Mouse (Mus musculus) brain, adult 2 months (tissue): ENCODE measurements around the gene Rnps1.

Experiments used
- DNase-seq: peaks from one replicate; pipeline ENCODE4 v3.0.0; 2011; ENCODE audit warnings: low read depth, low spot score

Gene Rnps1

DNA sequence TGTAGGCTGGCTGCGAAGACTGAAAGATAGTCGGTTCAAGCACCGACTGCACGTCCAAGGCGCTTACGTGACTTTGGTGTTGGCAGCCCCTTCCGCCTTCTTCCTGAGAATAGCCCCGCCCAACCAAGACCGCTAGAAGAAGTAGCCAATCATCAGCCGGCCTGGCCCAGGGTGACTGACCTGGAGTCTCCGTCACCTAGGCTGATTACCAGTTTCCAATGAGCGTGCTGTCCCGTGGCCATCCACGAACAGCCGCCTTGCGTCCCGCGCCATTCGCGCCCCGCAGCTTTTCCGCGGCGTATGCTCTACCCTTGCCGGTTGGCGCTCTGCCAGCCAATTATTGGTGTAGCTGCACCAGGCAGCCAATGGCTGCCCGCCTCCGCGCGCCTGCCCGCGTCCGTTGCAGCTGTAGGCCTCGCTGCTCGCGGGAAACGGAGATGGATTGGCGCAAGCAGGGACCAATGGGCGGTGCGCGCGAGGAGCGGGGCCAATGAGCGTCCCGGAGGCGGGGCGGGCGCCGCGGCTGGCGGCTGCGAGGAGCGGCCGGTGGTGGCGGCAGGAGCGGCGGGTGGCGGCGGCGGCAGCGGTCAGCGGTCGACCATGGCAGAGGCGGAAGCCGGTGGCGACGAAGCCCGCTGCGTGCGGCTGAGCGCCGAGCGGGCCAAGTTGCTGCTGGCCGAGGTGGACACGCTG lies 55.7 kb downstream of the Rnps1 start, which contains the start of the genes E4f1 and Pgp:
Gene E4f1 (minus strand): TSS at position 404 of the 693 bp plus-strand sequence.
Gene Pgp (plus strand): TSS at position 483 of the 693 bp plus-strand sequence.
- DNase-seq = peak; percentile 100

DNA sequence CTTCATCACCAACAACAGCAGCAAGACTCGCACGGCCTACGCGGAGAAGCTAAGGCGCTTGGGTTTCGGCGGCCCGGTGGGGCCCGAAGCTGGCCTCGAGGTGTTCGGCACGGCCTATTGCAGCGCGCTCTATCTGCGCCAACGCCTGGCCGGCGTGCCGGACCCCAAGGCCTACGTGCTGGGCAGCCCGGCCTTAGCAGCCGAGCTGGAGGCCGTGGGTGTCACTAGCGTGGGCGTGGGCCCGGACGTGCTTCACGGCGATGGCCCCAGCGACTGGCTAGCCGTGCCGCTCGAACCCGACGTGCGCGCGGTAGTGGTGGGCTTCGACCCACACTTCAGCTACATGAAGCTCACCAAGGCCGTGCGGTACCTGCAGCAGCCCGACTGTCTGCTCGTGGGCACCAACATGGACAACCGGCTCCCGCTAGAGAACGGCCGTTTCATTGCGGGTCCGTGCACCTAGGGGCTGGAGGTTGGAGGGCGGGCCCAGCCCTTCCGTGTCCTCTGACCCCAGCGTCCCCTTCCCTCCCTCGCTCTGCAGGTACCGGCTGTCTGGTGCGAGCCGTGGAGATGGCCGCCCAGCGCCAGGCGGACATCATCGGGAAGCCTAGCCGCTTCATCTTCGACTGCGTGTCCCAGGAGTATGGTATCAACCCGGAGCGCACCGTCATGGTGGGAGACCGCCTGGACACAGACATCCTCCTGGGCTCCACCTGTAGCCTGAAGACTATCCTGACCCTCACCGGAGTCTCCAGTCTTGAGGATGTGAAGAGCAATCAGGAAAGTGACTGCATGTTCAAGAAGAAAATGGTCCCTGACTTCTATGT lies 56.5 kb downstream of the Rnps1 start:
- peak; percentile 66 for DNase-seq

DNA sequence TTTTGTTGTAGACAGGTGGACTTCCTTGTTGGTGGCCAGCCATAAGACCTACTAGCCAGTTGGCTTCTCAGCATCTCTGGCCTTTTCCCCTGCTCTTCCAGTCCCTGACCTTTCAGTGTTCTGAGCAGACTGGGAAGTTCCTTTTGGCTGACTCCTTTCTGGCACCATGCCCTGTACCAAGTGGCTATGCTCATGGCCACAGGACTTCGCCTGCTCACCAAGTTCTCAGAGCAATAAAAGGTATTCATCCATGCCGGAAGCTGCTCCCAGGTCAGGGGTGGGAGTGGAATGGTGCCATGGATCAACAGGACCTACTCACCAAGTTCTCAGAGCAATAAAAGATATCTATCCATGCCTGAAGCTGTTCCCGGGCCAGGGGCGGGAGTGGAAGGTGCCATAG lies 58.1 kb downstream of the Rnps1 start:
- peak; percentile 92 for DNase-seq

DNA sequence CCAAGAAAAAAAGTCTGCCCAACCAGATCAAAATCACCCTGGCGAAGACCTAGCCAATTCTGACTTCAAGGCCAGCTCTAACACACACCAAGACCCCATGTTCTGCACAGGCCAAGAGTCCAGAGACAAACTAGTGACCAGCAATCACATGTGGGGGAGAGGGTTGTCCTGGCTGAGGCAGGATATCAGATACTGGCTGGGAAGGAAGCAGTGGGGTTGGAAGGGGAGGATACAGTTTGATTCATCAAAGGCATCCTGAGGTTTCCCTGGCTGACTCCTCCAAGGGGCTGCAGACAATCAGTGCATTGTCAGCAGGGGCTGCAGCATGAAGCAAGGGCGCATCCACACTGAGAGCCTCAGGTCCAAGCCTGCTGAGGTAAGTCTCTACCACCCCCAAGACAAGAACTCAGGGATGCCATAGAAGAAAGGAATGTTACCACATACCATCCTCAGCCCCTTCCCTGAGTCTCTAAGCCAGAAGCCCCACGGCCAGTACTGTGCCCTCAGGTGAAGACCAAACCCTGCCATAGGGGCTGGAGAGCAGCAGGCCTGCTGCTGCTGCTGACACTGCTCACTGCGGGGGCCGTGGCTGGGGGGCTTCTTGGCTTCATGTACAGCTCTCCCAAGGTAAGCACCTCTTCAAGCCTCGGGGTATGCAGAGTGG lies 59.4 kb downstream of the Rnps1 start, which contains the start of gene Bricd5:
Gene Bricd5 (plus strand): TSS at position 273 of the 664 bp plus-strand sequence.
- DNase-seq = no peak

DNA sequence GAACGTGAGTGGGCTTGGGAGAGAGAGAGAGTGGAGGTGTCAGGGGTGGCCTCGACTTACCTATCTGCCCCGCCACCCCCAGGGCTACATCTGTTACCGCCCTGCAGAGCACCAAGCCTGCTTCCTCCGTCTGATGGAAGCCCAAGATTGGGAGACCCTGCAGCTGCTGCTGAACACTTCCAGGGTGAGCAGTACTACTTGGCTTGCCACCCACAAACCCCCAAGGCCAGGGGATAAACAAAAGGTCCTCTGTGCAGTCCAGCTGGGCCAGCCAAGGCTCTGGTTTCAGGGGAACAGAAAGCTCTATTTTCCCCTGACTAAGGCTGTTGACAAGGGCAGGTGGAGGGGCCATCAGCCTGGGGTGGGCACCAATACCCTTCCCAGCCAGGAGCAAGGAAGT lies 60.2 kb downstream of the Rnps1 start:
- DNase-seq = peak; percentile 85
